Mouse (Mus musculus) liver, embryonic 13.5 days (tissue): ENCODE data around the gene Mrpl39. TPM values are rescaled to one million over a fixed set of nuclear protein-coding genes. Genes with fewer than 3 reads are reported as not detected.

Experiments used
- ATAC-seq: fragments of 200-750 bp; cut with Nextera tagmentation; 2 replicates; pipeline ENCODE4 v1.8.0; 2017; ENCODE audit warnings: low read depth, mild to moderate bottlenecking, moderate number of reproducible peaks, moderate library complexity
- DNase-seq: peaks from one replicate; pipeline ENCODE4 v3.0.0; 2022
- H3K27ac ChIP-seq: fragments of 300-500 bp; sonication (generic); 2 replicates; pipeline ENCODE4 v1.5.1; 2015; ENCODE audit warnings: moderate library complexity, mild to moderate bottlenecking, inconsistent platforms
- H3K27me3 ChIP-seq: fragments of 300-500 bp; sonication (generic); 2 replicates; pipeline ENCODE4 v1.6.1; 2015; ENCODE audit warnings: mild to moderate bottlenecking, inconsistent platforms
- H3K36me3 ChIP-seq: fragments of 300-500 bp; sonication (generic); 2 replicates; pipeline ENCODE4 v1.6.1; 2015; ENCODE audit warnings: mild to moderate bottlenecking, inconsistent platforms
- H3K4me1 ChIP-seq: fragments of 300-500 bp; sonication (generic); replicated peaks from 2 replicates; pipeline ENCODE4 v1.6.1; 2015; ENCODE audit warnings: inconsistent platforms
- H3K4me2 ChIP-seq: fragments of 300-500 bp; sonication (generic); 2 replicates; pipeline ENCODE4 v1.6.1; 2015; ENCODE audit warnings: inconsistent platforms, mild to moderate bottlenecking, moderate library complexity
- H3K4me3 ChIP-seq: fragments of 300-500 bp; sonication (generic); replicated peaks from 2 replicates; pipeline ENCODE4 v1.5.1; 2015; ENCODE audit warnings: mild to moderate bottlenecking, inconsistent platforms
- H3K9ac ChIP-seq: fragments of 300-500 bp; sonication (generic); 2 replicates; pipeline ENCODE4 v1.6.1; 2015; ENCODE audit warnings: mild to moderate bottlenecking, inconsistent platforms
- H3K9me3 ChIP-seq: fragments of 300-500 bp; sonication (generic); replicated peaks from 2 replicates; pipeline ENCODE4 v1.6.1; 2016; ENCODE audit warnings: inconsistent platforms
- WGBS: fragments of 180-500 bp; shearing (Covaris S2); methylation state at CpG from one replicate; pipeline ENCODE4 v1.1.7; 2015; ENCODE audit not compliant: insufficient replicate concordance; 5-methylcytosine and 5-hydroxymethylcytosine counted together
- polyA plus RNA-seq: library from polyadenylated mRNA; unstranded; fragments of >200 nt; fragmentation: Nextera tagmentation; extraction: Ambion mirVana; gene quantifications from 2 replicates; pipeline ENCODE4 v1.2.1, GENCODE M21; 2015

The Mrpl39 gene
- polyA plus RNA-seq, 1 experiment from 2014 or later = 30.3 TPM

DNA sequence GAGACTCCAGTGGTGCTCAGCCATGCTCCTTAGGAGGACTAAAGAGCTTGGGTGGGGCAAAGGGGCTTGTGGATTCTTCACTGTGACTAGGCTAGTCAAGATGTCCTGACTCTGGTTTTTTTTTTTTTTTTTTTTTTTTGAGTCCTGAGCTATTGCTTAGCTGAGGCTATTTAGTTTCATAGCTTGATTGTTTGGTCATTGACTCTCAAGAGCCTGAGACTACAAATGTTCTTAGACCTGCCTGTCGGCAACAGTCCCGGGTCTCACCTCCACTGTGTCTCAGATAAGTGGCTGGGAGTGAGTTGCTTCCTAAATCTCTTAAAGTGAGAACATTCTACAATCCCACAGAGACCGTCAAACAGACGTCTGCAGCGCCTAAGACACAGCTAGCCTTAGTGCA lies 30.0 kb downstream of the Mrpl39 start:
- Histone ChIP-seq H3K4me3 (no peak overlapping the region), H3K9ac (no peak overlapping the region), H3K4me2 (no peak overlapping the region), H3K27me3 (peaks cover 38% of the 10 kb centered on the region), H3K36me3 (no peaks in the 10 kb centered on the region), H3K27ac (no peak overlapping the region), H3K4me1 (no peaks in the 10 kb centered on the region), H3K9me3 (no peaks in the 10 kb centered on the region)
- no peak for DNase-seq
- ATAC-seq = no peak
- WGBS = 59% methylated on average over 5 of the region's 5 CpGs

DNA sequence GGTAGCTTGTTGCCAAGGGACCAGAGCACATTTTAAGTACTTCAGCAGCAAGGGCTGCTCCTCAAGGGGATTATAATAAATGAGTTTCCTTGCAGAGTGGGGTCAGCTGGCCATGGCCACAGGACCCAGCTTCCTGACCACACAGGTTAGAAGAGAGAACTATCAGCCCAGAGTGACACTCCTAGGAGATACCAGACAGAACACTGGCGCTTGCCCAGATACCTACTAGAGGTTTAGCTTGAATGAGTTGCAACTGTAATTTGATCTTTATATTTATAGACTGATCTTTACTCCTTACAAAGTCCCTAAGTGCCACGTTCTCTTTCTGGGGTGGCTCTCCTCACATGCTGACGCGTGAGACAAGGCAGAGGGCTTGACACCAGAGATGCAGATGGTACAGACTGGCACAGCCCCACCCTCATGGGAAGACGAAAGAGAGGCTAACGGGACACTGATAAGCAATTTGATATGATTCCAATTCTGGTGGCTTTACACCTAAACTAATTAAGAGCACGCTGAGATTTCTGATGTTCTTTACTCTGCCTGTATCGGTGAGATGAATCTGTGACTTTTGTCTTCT lies 30.8 kb downstream of the Mrpl39 start:
- Histone ChIP-seq H3K36me3 (no peaks in the 10 kb centered on the region), H3K4me1 (no peaks in the 10 kb centered on the region), H3K4me2 (no peak overlapping the region), H3K27me3 (peaks cover 38% of the 10 kb centered on the region), H3K9ac (no peak overlapping the region), H3K9me3 (no peaks in the 10 kb centered on the region), H3K4me3 (no peak overlapping the region), H3K27ac (no peak overlapping the region)
- DNase-seq (no peak), ATAC-seq (no peak)
- WGBS = 58% methylated on average over 8 of the region's 8 CpGs

DNA sequence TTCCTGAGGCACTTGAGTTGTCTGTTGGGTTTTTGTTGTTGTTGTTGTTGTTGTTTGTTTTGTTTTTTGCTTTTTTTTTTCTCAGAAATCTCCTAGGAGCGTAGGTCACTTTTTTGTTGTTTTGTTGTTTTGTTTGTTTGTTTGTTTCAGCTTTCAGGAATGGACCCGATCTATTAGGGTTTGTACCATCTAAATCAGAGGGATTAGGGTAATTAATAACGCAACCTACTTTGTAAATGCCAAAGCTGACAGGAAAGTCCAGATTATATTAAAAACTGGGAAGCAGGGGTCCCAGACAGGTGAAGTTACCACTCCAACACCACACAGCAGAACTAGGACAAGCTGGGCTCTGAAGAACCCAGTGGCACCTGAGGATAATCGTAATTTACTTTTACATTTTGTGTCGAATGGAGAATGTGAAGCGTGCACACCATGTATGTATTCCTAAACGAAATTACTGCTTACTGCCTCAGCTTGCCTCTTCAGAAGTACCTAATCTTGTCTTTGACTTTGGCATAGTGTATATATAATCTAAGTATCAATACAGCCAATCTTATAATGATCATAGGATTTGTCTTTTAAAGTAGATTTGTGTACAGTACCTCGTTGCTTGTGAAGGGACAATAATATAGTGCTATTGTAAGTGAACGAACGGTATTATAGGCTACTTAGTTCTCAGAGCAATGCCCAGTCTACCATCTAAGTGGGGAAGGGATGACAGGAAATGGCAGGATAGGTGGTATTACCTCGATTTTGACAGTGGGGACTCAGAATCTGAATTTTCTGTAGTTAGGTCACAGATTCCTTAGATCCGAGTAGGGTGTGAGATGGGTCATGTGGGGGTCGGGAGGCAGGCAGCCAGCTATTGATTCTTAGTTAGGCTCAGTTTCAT lies 31.5 kb downstream of the Mrpl39 start:
- no peaks in the 10 kb centered on the region for H3K36me3 ChIP-seq
- DNase-seq (no peak), ATAC-seq (no peak)
- H3K9me3 ChIP-seq = no peaks in the 10 kb centered on the region
- H3K4me2 ChIP-seq = peak overlapping the region; percentile 74
- no peak overlapping the region for H3K27ac ChIP-seq
- H3K4me1 ChIP-seq = no peaks in the 10 kb centered on the region
- no peak overlapping the region for H3K9ac ChIP-seq
- peaks cover 38% of the 10 kb centered on the region for H3K27me3 ChIP-seq
- 56% methylated on average over 13 of the region's 13 CpGs for WGBS
- peak overlapping the region; percentile 57; the same call in 1 of the 2 replicates for H3K4me3 ChIP-seq

DNA sequence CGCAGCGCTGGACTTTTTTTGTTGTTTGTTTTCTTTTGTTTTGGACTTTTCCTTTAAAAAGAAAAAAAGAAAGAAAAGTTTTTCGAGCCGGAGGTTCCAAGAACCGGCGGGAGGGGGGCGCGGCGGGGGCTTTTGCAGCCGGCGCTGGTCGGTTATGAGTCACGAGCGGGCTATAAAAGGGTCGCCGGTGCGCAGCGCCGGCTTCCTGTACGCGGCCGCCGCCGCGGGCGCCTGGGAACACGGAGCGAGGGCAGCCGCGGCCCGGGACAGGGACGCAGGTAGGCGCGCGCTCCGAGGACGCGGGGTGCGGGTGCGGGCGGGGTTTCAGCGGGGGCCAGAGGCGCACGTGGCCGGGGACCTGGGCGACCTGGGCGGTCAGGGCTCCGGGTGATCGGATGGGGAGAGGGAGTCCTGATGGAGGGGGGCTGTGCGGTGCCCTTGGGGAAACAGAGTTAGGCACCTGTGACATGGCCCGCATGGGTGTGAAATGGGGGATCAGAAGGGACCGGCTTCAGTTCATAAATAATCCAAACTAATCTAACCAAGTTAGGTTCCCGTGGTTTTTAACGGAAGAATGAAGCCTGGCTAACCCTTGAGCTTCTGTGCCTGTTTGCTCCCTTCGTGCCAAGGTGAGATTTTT lies 32.3 kb downstream of the Mrpl39 start:
- no peak for DNase-seq
- H3K9ac ChIP-seq = peak overlapping the region; percentile 41
- no peaks in the 10 kb centered on the region for H3K9me3 ChIP-seq
- ATAC-seq = no peak
- no peaks in the 10 kb centered on the region for H3K36me3 ChIP-seq
- peaks cover 38% of the 10 kb centered on the region for H3K27me3 ChIP-seq
- no peak overlapping the region for H3K27ac ChIP-seq
- no peaks in the 10 kb centered on the region for H3K4me1 ChIP-seq
- H3K4me2 ChIP-seq = peak overlapping the region; percentile 74
- H3K4me3 ChIP-seq = peak overlapping the region; percentile 57
- 1% methylated on average over 44 of the region's 55 CpGs for WGBS

DNA sequence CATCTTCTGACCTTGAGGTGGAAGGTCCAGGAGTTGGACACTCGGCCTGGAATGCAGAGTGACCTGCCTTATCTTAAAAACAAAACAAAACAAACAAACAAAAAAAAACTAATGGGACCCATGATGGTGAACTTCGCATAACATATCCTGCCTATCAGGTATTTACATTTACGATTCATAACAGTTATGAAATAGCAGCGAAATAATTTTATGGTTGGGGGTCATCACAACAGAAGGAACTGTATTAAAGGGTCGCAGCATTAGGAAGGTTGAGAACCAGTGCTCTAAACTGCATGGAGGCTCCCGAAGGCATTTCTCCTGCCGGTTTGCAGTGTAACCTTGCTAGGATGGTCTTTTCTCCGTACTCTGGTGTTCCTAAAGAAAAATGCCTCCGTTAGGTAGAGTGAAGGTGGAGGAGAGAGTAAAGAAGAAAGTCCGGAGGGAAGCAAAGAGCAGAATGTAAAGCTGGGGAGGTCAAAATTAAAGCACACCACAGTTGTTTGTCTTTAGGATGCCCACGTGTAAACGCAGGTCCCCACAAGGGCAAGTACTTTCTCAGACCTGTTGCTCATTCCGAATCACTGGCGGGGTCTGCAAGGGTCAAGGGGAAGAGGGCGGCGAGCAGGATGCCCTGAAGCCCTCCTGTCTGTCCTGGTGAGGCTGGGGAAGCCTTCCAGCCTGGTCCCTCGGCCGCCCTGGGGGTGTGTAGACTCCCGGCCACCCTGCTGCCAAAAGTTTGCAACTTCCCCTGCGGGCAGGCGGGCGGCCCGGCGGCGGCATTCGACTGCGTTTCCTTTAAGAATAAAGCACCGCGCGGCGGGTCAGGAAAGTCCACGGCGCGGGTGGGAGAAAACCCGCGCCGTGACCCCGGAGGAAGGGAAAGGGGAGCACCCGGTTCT lies 33.1 kb downstream of the Mrpl39 start:
- no peak for DNase-seq
- no peaks in the 10 kb centered on the region for H3K9me3 ChIP-seq
- H3K36me3 ChIP-seq = no peaks in the 10 kb centered on the region
- peak overlapping the region; percentile 74 for H3K4me2 ChIP-seq
- no peak overlapping the region for H3K27ac ChIP-seq
- peak overlapping the region; percentile 57 for H3K4me3 ChIP-seq
- no peak for ATAC-seq
- no peaks in the 10 kb centered on the region for H3K4me1 ChIP-seq
- 11% methylated on average over 39 of the region's 39 CpGs for WGBS
- H3K27me3 ChIP-seq = peaks cover 38% of the 10 kb centered on the region
- H3K9ac ChIP-seq = no peak overlapping the region

DNA sequence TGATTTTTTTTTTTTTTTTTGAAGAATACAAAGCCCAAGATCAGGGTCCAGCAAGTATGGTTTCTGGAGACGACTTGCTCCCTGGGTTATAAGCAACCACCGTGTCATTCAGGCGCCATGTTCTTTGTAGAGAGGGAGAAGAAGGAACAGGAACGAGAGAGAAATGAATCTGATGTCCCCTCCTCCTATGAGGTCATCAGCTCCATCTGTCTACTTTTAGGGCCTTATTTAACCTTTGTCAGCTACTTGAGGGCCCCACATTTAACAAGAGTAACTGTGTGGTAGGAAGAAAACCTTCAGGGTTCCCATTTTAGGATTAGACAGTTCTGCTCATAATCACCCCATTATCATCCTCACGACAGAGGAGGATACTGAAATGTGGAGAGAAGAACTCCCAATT lies 34.5 kb downstream of the Mrpl39 start:
- 66% methylated on average over 5 of the region's 5 CpGs for WGBS
- H3K9me3 ChIP-seq = no peaks in the 10 kb centered on the region

DNA sequence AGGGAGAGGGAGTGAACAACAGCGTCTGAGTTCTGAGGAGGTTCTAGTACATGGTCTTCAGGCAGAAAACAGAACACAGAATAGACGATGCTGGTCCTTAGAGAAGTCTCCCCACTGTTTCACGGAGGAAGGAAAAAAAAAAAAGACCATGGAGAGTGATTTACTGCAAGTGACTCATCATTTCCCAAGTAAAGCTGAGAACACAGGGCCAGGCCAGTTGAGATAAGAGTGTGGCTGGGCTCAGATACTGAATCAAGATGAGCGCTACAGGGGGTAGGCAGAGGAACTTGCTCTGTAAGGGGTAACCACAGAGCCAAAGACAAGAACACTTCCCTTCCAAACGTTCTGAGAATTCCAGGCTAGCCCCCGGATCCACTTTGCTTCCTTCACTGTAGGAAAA lies 36.8 kb downstream of the Mrpl39 start:
- Histone ChIP-seq H3K4me2 (no peak overlapping the region), H3K4me3 (no peak overlapping the region), H3K9ac (no peak overlapping the region), H3K27me3 (peaks cover 23% of the 10 kb centered on the region), H3K27ac (no peak overlapping the region), H3K4me1 (no peaks in the 10 kb centered on the region), H3K36me3 (no peaks in the 10 kb centered on the region), H3K9me3 (no peaks in the 10 kb centered on the region)
- no peak for DNase-seq
- ATAC-seq = no peak
- 9% methylated on average over 6 of the region's 6 CpGs for WGBS

More for the DNA sequence above, 34.5 kb downstream of the Mrpl39 start:
- Histone ChIP-seq H3K9ac (no peak overlapping the region), H3K4me3 (no peak overlapping the region), H3K4me2 (no peak overlapping the region), H3K4me1 (no peaks in the 10 kb centered on the region), H3K27me3 (peaks cover 38% of the 10 kb centered on the region), H3K36me3 (no peaks in the 10 kb centered on the region), H3K27ac (no peak overlapping the region)
- no peak for DNase-seq
- no peak for ATAC-seq

DNA sequence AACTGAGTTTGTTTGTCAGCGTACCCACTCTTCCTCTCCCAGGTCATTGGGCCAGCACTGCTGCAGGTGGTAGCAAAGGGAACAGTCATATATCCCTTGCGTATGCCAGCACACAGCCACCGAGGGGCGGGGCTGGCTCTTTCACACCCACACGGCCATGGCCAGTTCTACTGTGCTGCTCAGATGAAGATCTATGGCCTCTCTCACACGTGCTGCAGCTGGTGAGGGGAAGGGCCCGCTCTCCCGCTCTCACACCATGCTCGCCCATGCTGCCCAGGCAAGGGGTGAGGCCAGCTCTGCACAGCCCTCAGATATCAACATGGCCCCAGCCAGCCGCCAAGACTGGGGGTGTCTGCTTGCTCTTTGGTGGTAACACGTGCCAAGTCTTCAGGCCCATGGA lies 39.4 kb downstream of the Mrpl39 start:
- Histone ChIP-seq H3K9me3 (no peaks in the 10 kb centered on the region), H3K4me2 (no peak overlapping the region), H3K27me3 (no peaks in the 10 kb centered on the region), H3K4me3 (no peak overlapping the region), H3K4me1 (no peaks in the 10 kb centered on the region), H3K27ac (no peak overlapping the region), H3K9ac (no peak overlapping the region), H3K36me3 (no peaks in the 10 kb centered on the region)
- no peak for ATAC-seq
- 62% methylated on average over 11 of the region's 11 CpGs for WGBS
- DNase-seq = no peak

DNA sequence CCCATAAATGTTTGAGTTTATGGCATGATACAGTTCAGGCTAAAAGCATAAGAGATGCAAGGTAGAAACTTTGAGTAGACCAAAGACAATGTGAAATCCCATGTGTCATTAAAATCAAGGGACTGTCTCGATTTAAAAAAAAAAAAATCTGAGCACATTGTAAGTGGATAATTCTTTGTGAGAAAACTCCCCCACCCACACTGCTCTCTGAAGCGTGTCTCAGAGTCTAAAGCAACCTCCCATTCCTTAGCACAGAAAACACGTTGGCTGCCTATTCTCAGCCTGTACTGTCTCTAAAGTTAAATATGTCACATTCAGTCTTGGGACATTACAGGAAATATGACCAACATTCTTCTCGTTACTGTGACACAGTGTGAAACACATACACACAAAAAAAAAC lies 53.6 kb downstream of the Mrpl39 start:
- 50% methylated on average over 4 of the region's 4 CpGs for WGBS
- H3K27ac ChIP-seq = no peak overlapping the region
- H3K9me3 ChIP-seq = no peaks in the 10 kb centered on the region
- H3K36me3 ChIP-seq = no peaks in the 10 kb centered on the region
- ATAC-seq (no peak), DNase-seq (no peak)
- no peaks in the 10 kb centered on the region for H3K27me3 ChIP-seq
- no peaks in the 10 kb centered on the region for H3K4me1 ChIP-seq
- H3K4me2 ChIP-seq = no peak overlapping the region
- H3K9ac ChIP-seq = no peak overlapping the region
- H3K4me3 ChIP-seq = no peak overlapping the region

DNA sequence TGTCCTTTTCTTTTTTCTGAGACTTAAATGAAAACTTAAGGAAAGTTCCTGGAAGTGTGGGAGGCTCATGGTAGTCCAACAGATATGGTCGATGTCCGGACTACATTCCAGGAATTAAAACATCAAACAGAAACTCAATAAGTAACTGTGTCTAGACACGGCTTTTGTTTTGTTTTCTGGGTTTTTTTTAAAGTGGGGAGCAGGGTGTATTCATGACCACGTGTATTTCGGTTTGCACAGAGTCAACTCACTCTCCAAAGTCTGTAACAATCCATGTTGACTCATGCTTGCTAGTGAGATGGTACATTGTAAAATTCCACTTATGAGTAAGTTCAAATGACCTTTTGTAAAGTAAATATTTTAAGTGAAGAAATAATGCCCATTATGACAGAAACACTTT lies 54.8 kb downstream of the Mrpl39 start:
- no peaks in the 10 kb centered on the region for H3K36me3 ChIP-seq
- no peak overlapping the region for H3K4me2 ChIP-seq
- H3K27me3 ChIP-seq = no peaks in the 10 kb centered on the region
- ATAC-seq (no peak), DNase-seq (no peak)
- no peak overlapping the region for H3K27ac ChIP-seq
- no peak overlapping the region for H3K9ac ChIP-seq
- H3K9me3 ChIP-seq = no peaks in the 10 kb centered on the region
- WGBS = 66% methylated on average over 5 of the region's 5 CpGs
- no peak overlapping the region for H3K4me3 ChIP-seq
- no peaks in the 10 kb centered on the region for H3K4me1 ChIP-seq

DNA sequence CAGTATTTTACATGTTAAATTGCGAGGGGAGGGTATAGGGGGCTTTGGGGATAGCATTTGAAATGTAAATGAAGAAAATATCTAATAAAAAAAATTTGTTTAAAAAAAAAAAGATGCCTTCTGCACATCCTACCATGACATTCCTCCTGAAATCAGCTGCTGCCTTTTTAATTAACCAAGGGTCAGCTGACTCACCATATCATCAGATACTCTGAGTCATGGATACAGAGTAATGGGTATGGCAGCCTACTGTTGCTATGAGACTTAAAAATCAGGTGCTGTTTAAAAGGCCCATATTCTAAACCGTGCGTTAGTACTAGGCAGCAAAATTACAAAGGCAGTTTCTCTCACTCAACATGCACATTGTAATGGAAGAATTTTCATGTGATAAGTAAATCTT lies 58.2 kb downstream of the Mrpl39 start:
- Histone ChIP-seq H3K36me3 (no peaks in the 10 kb centered on the region), H3K9me3 (no peaks in the 10 kb centered on the region), H3K4me1 (no peaks in the 10 kb centered on the region), H3K27ac (no peak overlapping the region), H3K4me2 (no peak overlapping the region), H3K9ac (no peak overlapping the region), H3K27me3 (no peaks in the 10 kb centered on the region), H3K4me3 (no peak overlapping the region)
- DNase-seq (no peak), ATAC-seq (no peak)
- 73% methylated on average over 3 of the region's 3 CpGs for WGBS
